Mouse (Mus musculus): ENCODE results near the gene Sap30l. TPM values are rescaled to one million over a fixed set of nuclear protein-coding genes. Genes with fewer than 3 reads are reported as not detected.

The Sap30l gene
- polyA plus RNA-seq (2017; shearing (Covaris generic)): 10 to 100 TPM; 67.0 to 70.6 TPM

GRCm38 (mm10) chr11:57800971-57801765 lies at the start of gene Sap30l:
TSS of gene Sap30l (plus strand) at chr11:57801637.

GRCm38 (mm10) chr11:57832552-57833201 lies 31.2 kb downstream of the Sap30l start, which contains the start of gene Hand1:
TSS of gene Hand1 (minus strand) at chr11:57832818.

Other genes with a start within 250 kb of the Sap30l start
- gene Galnt10, start 156.2 kb upstream of the Sap30l start, polyA plus RNA-seq (2017; shearing (Covaris generic)): 100 to 1,000 TPM in 1 of 2 experiments, 10 to 100 TPM in 1; 51.8 to 107 TPM
- gene Hand1, start 31.2 kb downstream of the Sap30l start, polyA plus RNA-seq (2017; shearing (Covaris generic)): under 1 TPM in 1 of 2 experiments, not detected in 1; 0.31 TPM
- gene Larp1, start 207.4 kb downstream of the Sap30l start, polyA plus RNA-seq (2017; shearing (Covaris generic)): 10 to 100 TPM; 87.6 to 97.3 TPM

Measured in inflammation-experienced regulatory T-cells (primary cell).